Mouse (Mus musculus) forebrain, embryonic 16.5 days (tissue): ENCODE data around the gene Siae. TPM values are rescaled to one million over a fixed set of nuclear protein-coding genes. Genes with fewer than 3 reads are reported as not detected.

Experiments used
- ATAC-seq: fragments of 200-750 bp; cut with Nextera tagmentation; 2 replicates; pipeline ENCODE4 v1.8.0; 2017; ENCODE audit warnings: mild to moderate bottlenecking, moderate library complexity
- H3K27ac ChIP-seq: fragments of 300-500 bp; sonication (generic); 2 replicates; pipeline ENCODE4 v1.5.1; 2014; ENCODE audit warnings: low read length, control low read depth
- H3K27me3 ChIP-seq: fragments of 300-500 bp; sonication (generic); replicated peaks from 2 replicates; pipeline ENCODE4 v1.6.1; 2014; ENCODE audit warnings: low read length; ENCODE audit not compliant: control insufficient read depth, insufficient read depth
- H3K36me3 ChIP-seq: fragments of 300-500 bp; sonication (generic); 2 replicates; pipeline ENCODE4 v1.6.1; 2014; ENCODE audit not compliant: control insufficient read depth, insufficient read depth
- H3K4me1 ChIP-seq: fragments of 300-500 bp; sonication (generic); replicated peaks from 2 replicates; pipeline ENCODE4 v1.6.1; 2014; ENCODE audit warnings: low read length; ENCODE audit not compliant: control insufficient read depth, insufficient read depth
- H3K4me2 ChIP-seq: fragments of 300-500 bp; sonication (generic); 2 replicates; pipeline ENCODE4 v1.6.1; 2014; ENCODE audit warnings: mild to moderate bottlenecking, low read length, control low read depth
- H3K4me3 ChIP-seq: fragments of 300-500 bp; sonication (generic); replicated peaks from 2 replicates; pipeline ENCODE4 v1.5.1; 2014; ENCODE audit warnings: mild to moderate bottlenecking, low read length, control low read depth
- H3K9ac ChIP-seq: fragments of 300-500 bp; sonication (generic); replicated peaks from 2 replicates; pipeline ENCODE4 v1.6.1; 2014; ENCODE audit warnings: low read depth, low read length, control low read depth
- H3K9me3 ChIP-seq: fragments of 300-500 bp; sonication (generic); 2 replicates; pipeline ENCODE4 v1.6.1; 2016; ENCODE audit warnings: low read length; ENCODE audit not compliant: control insufficient read depth
- WGBS: fragments of 180-500 bp; shearing (Covaris S2); extraction: QIAGEN DNeasy Blood & Tissue Kit; methylation state at CpG from one replicate; pipeline ENCODE4 v1.1.7; 2014; 5-methylcytosine and 5-hydroxymethylcytosine counted together
- polyA plus RNA-seq: library from polyadenylated mRNA; unstranded; fragments of >200 nt; fragmentation: Nextera tagmentation; extraction: Ambion mirVana; gene quantifications from 2 replicates; pipeline ENCODE4 v1.2.1, GENCODE M21; 2015

The Siae gene
- polyA plus RNA-seq, 1 experiment from 2014 or later: 9.2 TPM

GRCm38 (mm10) chr9:37628581-37628980 is 73.1 kb downstream of the Siae start:
- Histone ChIP-seq H3K4me3 (no peak overlapping the region), H3K9ac (no peak overlapping the region), H3K36me3 (no peaks in the 10 kb centered on the region), H3K27ac (no peak overlapping the region), H3K27me3 (no peaks in the 10 kb centered on the region), H3K4me2 (no peak overlapping the region), H3K9me3 (no peaks in the 10 kb centered on the region), H3K4me1 (peaks cover 25% of the 10 kb centered on the region)
- WGBS: 42% methylated on average over 4 of the region's 4 CpGs
- no peak for ATAC-seq

GRCm38 (mm10) chr9:37629941-37630340 is 74.4 kb downstream of the Siae start:
- WGBS: 93% methylated on average over 2 of the region's 2 CpGs
- H3K9me3 ChIP-seq: no peaks in the 10 kb centered on the region
- no peaks in the 10 kb centered on the region for H3K27me3 ChIP-seq
- H3K27ac ChIP-seq: no peak overlapping the region
- H3K9ac ChIP-seq: no peak overlapping the region
- H3K4me1 ChIP-seq: peaks cover 17% of the 10 kb centered on the region
- H3K36me3 ChIP-seq: no peaks in the 10 kb centered on the region
- no peak for ATAC-seq
- no peak overlapping the region for H3K4me3 ChIP-seq
- no peak overlapping the region for H3K4me2 ChIP-seq

DNA sequence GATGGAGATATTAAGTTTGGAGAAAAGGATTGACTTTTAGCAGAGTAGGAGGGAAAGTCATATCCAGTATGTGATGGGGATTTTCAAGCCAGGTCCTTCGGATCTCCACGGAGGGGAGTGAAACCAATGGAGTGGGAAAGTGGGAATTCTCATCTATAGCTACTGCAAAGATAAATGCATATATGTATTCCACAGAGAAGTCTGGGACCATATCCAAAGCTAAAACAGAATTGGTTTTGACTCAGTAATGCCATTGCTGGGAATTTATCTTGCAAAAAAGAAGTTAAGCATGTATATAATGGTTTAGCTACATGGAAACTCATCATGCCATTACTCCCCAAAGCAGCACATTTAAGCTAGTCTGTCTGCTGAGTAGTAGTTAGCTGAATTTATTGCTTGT is 76.8 kb downstream of the Siae start:
- no peak overlapping the region for H3K27ac ChIP-seq
- no peak overlapping the region for H3K4me2 ChIP-seq
- no peak overlapping the region for H3K4me3 ChIP-seq
- H3K9ac ChIP-seq: no peak overlapping the region
- no peaks in the 10 kb centered on the region for H3K9me3 ChIP-seq
- WGBS: 78% methylated on average over 2 of the region's 2 CpGs
- no peak for ATAC-seq
- no peaks in the 10 kb centered on the region for H3K27me3 ChIP-seq
- H3K36me3 ChIP-seq: no peaks in the 10 kb centered on the region
- no peaks in the 10 kb centered on the region for H3K4me1 ChIP-seq

- H3K27me3 ChIP-seq: no peaks in the 10 kb centered on the region
- 86% methylated on average over 3 of the region's 3 CpGs for WGBS
- no peak overlapping the region for H3K27ac ChIP-seq
- H3K4me3 ChIP-seq: no peak overlapping the region
- H3K36me3 ChIP-seq: no peaks in the 10 kb centered on the region
- H3K4me2 ChIP-seq: no peak overlapping the region
- no peaks in the 10 kb centered on the region for H3K4me1 ChIP-seq
- H3K9ac ChIP-seq: no peak overlapping the region
- ATAC-seq: no peak
- H3K9me3 ChIP-seq: no peaks in the 10 kb centered on the region
These were observed 78.8 kb downstream of the Siae start for GRCm38 (mm10) chr9:37634269-37634668.

GRCm38 (mm10) chr9:37636335-37636734 is 80.8 kb downstream of the Siae start:
- peak; percentile 49 for ATAC-seq
- H3K4me3 ChIP-seq: no peak overlapping the region
- H3K9me3 ChIP-seq: no peaks in the 10 kb centered on the region
- H3K36me3 ChIP-seq: no peaks in the 10 kb centered on the region
- no peak overlapping the region for H3K9ac ChIP-seq
- H3K4me2 ChIP-seq: no peak overlapping the region
- no peak overlapping the region for H3K27ac ChIP-seq
- H3K27me3 ChIP-seq: no peaks in the 10 kb centered on the region
- 14% methylated on average over 7 of the region's 7 CpGs for WGBS
- H3K4me1 ChIP-seq: no peaks in the 10 kb centered on the region

DNA sequence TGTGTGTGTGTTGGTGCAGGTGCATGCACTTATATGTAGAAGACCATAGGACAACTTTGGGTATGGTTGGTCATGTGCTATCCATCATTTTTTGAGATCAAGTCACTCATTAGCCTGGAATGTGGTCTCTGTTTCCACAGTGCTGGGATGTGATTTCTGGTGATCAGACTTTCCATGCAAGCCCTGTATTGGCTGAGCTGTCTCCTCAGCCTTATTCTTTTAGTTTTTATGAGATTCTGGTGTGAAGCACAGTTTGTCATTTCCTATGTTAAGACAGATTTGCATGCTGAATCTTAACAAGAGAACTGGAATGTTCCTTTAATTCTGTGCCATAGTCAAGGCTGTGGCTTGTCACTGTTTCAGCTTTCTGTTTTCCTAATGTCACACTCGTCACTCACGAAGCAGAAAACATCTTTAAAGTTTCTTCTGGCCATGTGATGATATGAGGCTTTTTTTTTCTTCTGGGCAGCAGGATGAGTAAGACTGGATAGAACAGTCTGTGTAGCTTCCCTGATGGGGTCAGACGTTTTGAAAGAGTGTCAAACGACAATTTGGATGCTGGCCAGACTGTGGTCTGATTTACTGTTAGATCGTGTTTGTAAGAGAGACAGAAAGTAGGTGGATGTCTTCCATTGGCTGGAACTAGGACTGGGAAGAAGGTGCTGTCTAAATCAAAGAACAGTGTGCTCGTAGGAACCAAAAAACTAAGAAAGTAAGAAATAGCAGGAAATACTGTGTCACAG is 81.5 kb downstream of the Siae start:
- no peak overlapping the region for H3K27ac ChIP-seq
- H3K4me1 ChIP-seq: no peaks in the 10 kb centered on the region
- no peaks in the 10 kb centered on the region for H3K36me3 ChIP-seq
- 53% methylated on average over 6 of the region's 6 CpGs for WGBS
- H3K9ac ChIP-seq: no peak overlapping the region
- H3K4me2 ChIP-seq: no peak overlapping the region
- H3K27me3 ChIP-seq: no peaks in the 10 kb centered on the region
- peak; percentile 54 for ATAC-seq
- H3K4me3 ChIP-seq: no peak overlapping the region
- no peaks in the 10 kb centered on the region for H3K9me3 ChIP-seq

DNA sequence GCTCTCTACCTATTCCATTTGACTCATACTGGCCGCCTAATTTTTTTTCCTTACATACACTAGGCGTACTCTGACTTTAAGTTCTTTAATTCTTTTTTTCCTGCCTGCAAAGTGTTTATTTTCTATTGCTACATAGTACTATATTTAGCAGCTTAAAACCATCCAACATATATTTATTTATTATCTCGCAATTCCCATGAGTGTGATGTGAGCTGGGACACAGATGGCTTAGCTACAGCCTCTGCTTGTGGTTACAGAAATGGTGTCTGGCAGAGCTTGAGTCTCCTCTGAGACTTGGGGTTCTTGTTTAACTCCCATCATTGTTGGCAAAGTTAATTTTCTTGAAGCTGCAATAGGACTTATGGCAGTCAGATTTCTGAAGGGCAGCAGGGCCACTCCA is 83.2 kb downstream of the Siae start:
- WGBS: 83% methylated on average over 3 of the region's 3 CpGs

DNA sequence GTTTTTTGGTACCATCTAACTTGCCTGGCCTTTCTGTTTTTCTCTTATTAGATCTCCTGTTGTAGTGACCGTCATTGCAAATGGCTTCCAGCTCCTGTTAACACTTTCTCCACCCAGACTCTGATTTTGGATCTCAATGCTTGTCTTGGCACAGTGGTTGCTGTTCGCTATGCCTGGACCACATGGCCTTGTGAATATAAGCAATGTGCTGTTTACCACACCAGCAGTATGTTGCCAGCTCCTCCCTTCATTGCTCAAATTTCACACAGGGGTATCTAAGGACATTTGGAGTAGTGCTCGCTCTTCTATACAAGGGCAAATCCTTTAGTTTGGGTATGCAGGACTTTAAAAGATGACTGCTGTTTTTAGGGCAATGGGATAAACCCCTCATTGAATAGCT is 90.7 kb downstream of the Siae start:
- no peaks in the 10 kb centered on the region for H3K4me1 ChIP-seq
- 0 out of 2 replicates have a peak, but pooled peaks have one; percentile 33 for ATAC-seq
- 74% methylated on average over 3 of the region's 3 CpGs for WGBS

More for the DNA sequence above, 83.2 kb downstream of the Siae start:
- no peaks in the 10 kb centered on the region for H3K27me3 ChIP-seq
- H3K36me3 ChIP-seq: no peaks in the 10 kb centered on the region
- H3K9me3 ChIP-seq: no peaks in the 10 kb centered on the region
- ATAC-seq: no peak; the same call in 1 of the 2 replicates
- H3K4me3 ChIP-seq: no peak overlapping the region
- H3K4me1 ChIP-seq: no peaks in the 10 kb centered on the region
- H3K9ac ChIP-seq: no peak overlapping the region
- no peak overlapping the region for H3K4me2 ChIP-seq
- no peak overlapping the region for H3K27ac ChIP-seq

DNA sequence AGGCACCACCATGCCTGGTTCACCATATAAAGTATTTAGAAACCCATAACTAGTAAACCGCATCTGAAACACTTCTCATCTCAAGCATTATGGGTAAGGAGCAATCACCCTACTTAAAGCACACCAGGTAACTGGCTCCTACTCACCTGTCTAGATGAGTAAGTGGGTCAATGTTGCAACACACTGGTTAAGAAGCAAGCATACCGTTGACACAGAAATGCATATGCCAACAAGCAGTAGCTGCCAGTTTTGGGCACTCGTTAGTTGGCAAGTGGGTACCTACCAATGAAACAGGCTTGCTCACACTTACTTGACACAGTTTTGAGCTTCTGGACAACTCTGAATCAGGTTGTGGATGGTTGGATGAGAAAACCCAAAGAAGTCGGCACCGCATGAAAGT is 95.1 kb downstream of the Siae start:
- peaks cover 3% of the 10 kb centered on the region; the same call in 1 of the 2 replicates for H3K4me1 ChIP-seq
- no peak overlapping the region for H3K4me2 ChIP-seq
- ATAC-seq: no peak
- no peak overlapping the region for H3K9ac ChIP-seq
- no peaks in the 10 kb centered on the region for H3K27me3 ChIP-seq
- no peak overlapping the region for H3K27ac ChIP-seq
- peaks cover 27% of the 10 kb centered on the region for H3K36me3 ChIP-seq
- H3K9me3 ChIP-seq: no peaks in the 10 kb centered on the region
- 91% methylated on average over 5 of the region's 5 CpGs for WGBS
- H3K4me3 ChIP-seq: no peak overlapping the region

More for the DNA sequence above, 90.7 kb downstream of the Siae start:
- H3K27me3 ChIP-seq: no peaks in the 10 kb centered on the region
- no peak overlapping the region for H3K27ac ChIP-seq
- H3K9me3 ChIP-seq: no peaks in the 10 kb centered on the region
- H3K9ac ChIP-seq: no peak overlapping the region
- H3K4me2 ChIP-seq: no peak overlapping the region
- H3K36me3 ChIP-seq: peaks cover 21% of the 10 kb centered on the region
- no peak overlapping the region for H3K4me3 ChIP-seq
